Mouse (Mus musculus): ENCODE data around the gene Gstp3. TPM values are rescaled to one million over a fixed set of nuclear protein-coding genes. Genes with fewer than 3 reads are reported as not detected.

The Gstp3 gene
- total RNA-seq, 2 experiments from 2014 or later = 8.8 to 19.8 TPM

- ATAC-seq (replicated peaks; ENCODE audit: low FRiP score, poor library complexity, severe bottlenecking) = peak; percentile 94
Observed at GRCm38 (mm10) chr19:4012432-4013022, 46.8 kb downstream of the Gstp3 start, which contains the start of gene Ndufv1. TSS of gene Ndufv1 (minus strand) at chr19:4012806.

GRCm38 (mm10) chr19:4011086-4011485 is 48.3 kb downstream of the Gstp3 start:
- ATAC-seq (replicated peaks; ENCODE audit: low FRiP score, poor library complexity, severe bottlenecking) = no peak

Other genes with a start within 250 kb of the Gstp3 start
Only the 30 nearest of the 34 such genes appear.
- gene Tcirg1, start 152.4 kb downstream of the Gstp3 start, total RNA-seq (2015; ENCODE audit: low replicate concordance) = 40.0 and 51.6 TPM in 2 replicates
- 30.5 and 44.4 TPM in 2 replicates for gene Tcirg1, start 152.4 kb downstream of the Gstp3 start, total RNA-seq (2017; ENCODE audit: low replicate concordance)
- gene Ndufs8, start 146.8 kb downstream of the Gstp3 start, total RNA-seq (2015; ENCODE audit: low replicate concordance) = 46.5 and 52.4 TPM in 2 replicates
- 24.1 and 28.5 TPM in 2 replicates for gene Ndufs8, start 146.8 kb downstream of the Gstp3 start, total RNA-seq (2017; ENCODE audit: low replicate concordance)
- gene Aldh3b1, start 129.8 kb downstream of the Gstp3 start, total RNA-seq (2015; ENCODE audit: low replicate concordance) = 5.4 TPM in 2 replicates
- 4.7 and 6.8 TPM in 2 replicates for gene Aldh3b1, start 129.8 kb downstream of the Gstp3 start, total RNA-seq (2017; ENCODE audit: low replicate concordance)
- 28.5 and 29.3 TPM in 2 replicates for gene Unc93b1, start 124.4 kb downstream of the Gstp3 start, total RNA-seq (2015; ENCODE audit: low replicate concordance)
- gene Unc93b1, start 124.4 kb downstream of the Gstp3 start, total RNA-seq (2017; ENCODE audit: low replicate concordance) = 28.2 and 34.4 TPM in 2 replicates
- gene Aldh3b3, start 100.9 kb downstream of the Gstp3 start, total RNA-seq (2015; ENCODE audit: low replicate concordance) = 3.6 TPM in 1 of 2 replicates, not detected in the other
- not detected in 2 replicates for gene Aldh3b3, start 100.9 kb downstream of the Gstp3 start, total RNA-seq (2017; ENCODE audit: low replicate concordance)
- gene Aldh3b2, start 87.2 kb downstream of the Gstp3 start, total RNA-seq (2015; ENCODE audit: low replicate concordance) = 1.3 and 6.5 TPM in 2 replicates
- gene Aldh3b2, start 87.2 kb downstream of the Gstp3 start, total RNA-seq (2017; ENCODE audit: low replicate concordance) = 1.1 and 2.4 TPM in 2 replicates
- not detected in 2 replicates for gene Acy3, start 73.0 kb downstream of the Gstp3 start, total RNA-seq (2015; ENCODE audit: low replicate concordance)
- gene Acy3, start 73.0 kb downstream of the Gstp3 start, total RNA-seq (2017; ENCODE audit: low replicate concordance) = not detected in 2 replicates
- not detected in 2 replicates for gene Tbx10, start 66.8 kb downstream of the Gstp3 start, total RNA-seq (2015; ENCODE audit: low replicate concordance)
- gene Tbx10, start 66.8 kb downstream of the Gstp3 start, total RNA-seq (2017; ENCODE audit: low replicate concordance) = not detected in 2 replicates
- gene Nudt8, start 59.0 kb downstream of the Gstp3 start, total RNA-seq (2015; ENCODE audit: low replicate concordance) = not detected in 2 replicates
- gene Nudt8, start 59.0 kb downstream of the Gstp3 start, total RNA-seq (2017; ENCODE audit: low replicate concordance) = 1.4 TPM in 1 of 2 replicates, not detected in the other
- gene Gm49405, start 58.9 kb downstream of the Gstp3 start, total RNA-seq (2015; ENCODE audit: low replicate concordance) = not detected in 2 replicates
- gene Gm49405, start 58.9 kb downstream of the Gstp3 start, total RNA-seq (2017; ENCODE audit: low replicate concordance) = 0.90 TPM in 1 of 2 replicates, not detected in the other
- 0.42 TPM in 1 of 2 replicates, not detected in the other for gene Doc2g, start 56.3 kb downstream of the Gstp3 start, total RNA-seq (2015; ENCODE audit: low replicate concordance)
- gene Doc2g, start 56.3 kb downstream of the Gstp3 start, total RNA-seq (2017; ENCODE audit: low replicate concordance) = 3.0 TPM in 1 of 2 replicates, not detected in the other
- gene Ndufv1, start 46.8 kb downstream of the Gstp3 start, total RNA-seq (2015; ENCODE audit: low replicate concordance) = 77.1 and 96.6 TPM in 2 replicates
- gene Ndufv1, start 46.8 kb downstream of the Gstp3 start, total RNA-seq (2017; ENCODE audit: low replicate concordance) = 161 and 207 TPM in 2 replicates
- 115 and 185 TPM in 2 replicates for gene Gstp1, start 21.6 kb downstream of the Gstp3 start, total RNA-seq (2015; ENCODE audit: low replicate concordance)
- gene Gstp1, start 21.6 kb downstream of the Gstp3 start, total RNA-seq (2017; ENCODE audit: low replicate concordance) = 22.8 and 23.9 TPM in 2 replicates
- gene Gstp2, start 13.5 kb downstream of the Gstp3 start, total RNA-seq (2015; ENCODE audit: low replicate concordance) = 3.2 TPM in 1 of 2 replicates, not detected in the other
- gene Gstp2, start 13.5 kb downstream of the Gstp3 start, total RNA-seq (2017; ENCODE audit: low replicate concordance) = 3.2 TPM in 1 of 2 replicates, not detected in the other
- gene Cabp2, start 22.0 kb upstream of the Gstp3 start, total RNA-seq (2015; ENCODE audit: low replicate concordance) = not detected in 2 replicates
- not detected in 2 replicates for gene Cabp2, start 22.0 kb upstream of the Gstp3 start, total RNA-seq (2017; ENCODE audit: low replicate concordance)
- 118 and 124 TPM in 2 replicates for gene Cdk2ap2, start 37.6 kb upstream of the Gstp3 start, total RNA-seq (2015; ENCODE audit: low replicate concordance)
- gene Cdk2ap2, start 37.6 kb upstream of the Gstp3 start, total RNA-seq (2017; ENCODE audit: low replicate concordance) = 17.9 and 36.3 TPM in 2 replicates
- gene Pitpnm1, start 40.4 kb upstream of the Gstp3 start, total RNA-seq (2015; ENCODE audit: low replicate concordance) = 56.6 and 67.1 TPM in 2 replicates
- gene Pitpnm1, start 40.4 kb upstream of the Gstp3 start, total RNA-seq (2017; ENCODE audit: low replicate concordance) = 33.9 and 60.9 TPM in 2 replicates
- 33.5 and 72.1 TPM in 2 replicates for gene Aip, start 66.3 kb upstream of the Gstp3 start, total RNA-seq (2015; ENCODE audit: low replicate concordance)
- 41.2 and 41.8 TPM in 2 replicates for gene Aip, start 66.3 kb upstream of the Gstp3 start, total RNA-seq (2017; ENCODE audit: low replicate concordance)
- 1.1 TPM in 1 of 2 replicates, not detected in the other for gene Gpr152, start 80.2 kb upstream of the Gstp3 start, total RNA-seq (2015; ENCODE audit: low replicate concordance)
- not detected in 2 replicates for gene Gpr152, start 80.2 kb upstream of the Gstp3 start, total RNA-seq (2017; ENCODE audit: low replicate concordance)
- gene Cabp4, start 84.5 kb upstream of the Gstp3 start, total RNA-seq (2015; ENCODE audit: low replicate concordance) = not detected in 2 replicates
- not detected in 2 replicates for gene Cabp4, start 84.5 kb upstream of the Gstp3 start, total RNA-seq (2017; ENCODE audit: low replicate concordance)
- gene Coro1b, start 89.0 kb upstream of the Gstp3 start, total RNA-seq (2015; ENCODE audit: low replicate concordance) = 68.3 and 83.3 TPM in 2 replicates
- gene Coro1b, start 89.0 kb upstream of the Gstp3 start, total RNA-seq (2017; ENCODE audit: low replicate concordance) = 8.5 and 48.9 TPM in 2 replicates
- gene Ptprcap, start 94.0 kb upstream of the Gstp3 start, total RNA-seq (2015; ENCODE audit: low replicate concordance) = 66.3 and 73.4 TPM in 2 replicates
- 14.4 and 38.8 TPM in 2 replicates for gene Ptprcap, start 94.0 kb upstream of the Gstp3 start, total RNA-seq (2017; ENCODE audit: low replicate concordance)
- gene Rps6kb2, start 103.8 kb upstream of the Gstp3 start, total RNA-seq (2015; ENCODE audit: low replicate concordance) = 39.8 and 52.3 TPM in 2 replicates
- gene Rps6kb2, start 103.8 kb upstream of the Gstp3 start, total RNA-seq (2017; ENCODE audit: low replicate concordance) = 21.4 and 34.8 TPM in 2 replicates
- gene Carns1, start 115.9 kb upstream of the Gstp3 start, total RNA-seq (2015; ENCODE audit: low replicate concordance) = 0.72 and 2.5 TPM in 2 replicates
- gene Carns1, start 115.9 kb upstream of the Gstp3 start, total RNA-seq (2017; ENCODE audit: low replicate concordance) = 0.13 and 1.5 TPM in 2 replicates
- gene Tbc1d10c, start 131.7 kb upstream of the Gstp3 start, total RNA-seq (2015; ENCODE audit: low replicate concordance) = 8.0 and 31.0 TPM in 2 replicates
- 6.2 and 14.2 TPM in 2 replicates for gene Tbc1d10c, start 131.7 kb upstream of the Gstp3 start, total RNA-seq (2017; ENCODE audit: low replicate concordance)
- gene Ppp1ca, start 132.5 kb upstream of the Gstp3 start, total RNA-seq (2015; ENCODE audit: low replicate concordance) = 181 and 188 TPM in 2 replicates
- gene Ppp1ca, start 132.5 kb upstream of the Gstp3 start, total RNA-seq (2017; ENCODE audit: low replicate concordance) = 185 and 268 TPM in 2 replicates
- gene Rad9a, start 142.1 kb upstream of the Gstp3 start, total RNA-seq (2015; ENCODE audit: low replicate concordance) = 44.0 and 54.1 TPM in 2 replicates
- gene Rad9a, start 142.1 kb upstream of the Gstp3 start, total RNA-seq (2017; ENCODE audit: low replicate concordance) = 27.5 and 41.6 TPM in 2 replicates
- not detected in 2 replicates for gene Clcf1, start 154.7 kb upstream of the Gstp3 start, total RNA-seq (2015; ENCODE audit: low replicate concordance)
- gene Clcf1, start 154.7 kb upstream of the Gstp3 start, total RNA-seq (2017; ENCODE audit: low replicate concordance) = 0.15 and 1.2 TPM in 2 replicates
- not detected in 2 replicates for gene AC109138.7, start 154.8 kb upstream of the Gstp3 start, total RNA-seq (2015; ENCODE audit: low replicate concordance)
- not detected in 2 replicates for gene AC109138.7, start 154.8 kb upstream of the Gstp3 start, total RNA-seq (2017; ENCODE audit: low replicate concordance)
- 21.8 and 24.5 TPM in 2 replicates for gene Pold4, start 172.3 kb upstream of the Gstp3 start, total RNA-seq (2015; ENCODE audit: low replicate concordance)
- 5.0 and 16.1 TPM in 2 replicates for gene Pold4, start 172.3 kb upstream of the Gstp3 start, total RNA-seq (2017; ENCODE audit: low replicate concordance)